Mouse (Mus musculus) intestine, embryonic 14.5 days (tissue): Measurements from ENCODE around the gene Rusc2. TPM values are rescaled to one million over a fixed set of nuclear protein-coding genes. Genes with fewer than 3 reads are reported as not detected.

Experiments used
- ATAC-seq: fragments of 200-750 bp; cut with Nextera tagmentation; replicated peaks from 2 replicates; pipeline ENCODE4 v1.8.0; 2017; ENCODE audit warnings: low read depth, moderate number of reproducible peaks, moderate TSS enrichment, moderate library complexity; ENCODE audit not compliant: low FRiP score, low TSS enrichment
- DNase-seq: peaks from one replicate; pipeline ENCODE4 v3.0.0-alpha.2; 2018; ENCODE audit warnings: low spot score
- H3K27ac ChIP-seq: fragments of 300-500 bp; sonication (generic); 2 replicates; pipeline ENCODE4 v1.5.1; 2014; ENCODE audit warnings: low read depth, mild to moderate bottlenecking, control low read depth
- H3K27me3 ChIP-seq: fragments of 300-500 bp; sonication (generic); replicated peaks from 2 replicates; pipeline ENCODE4 v1.6.1; 2014; ENCODE audit warnings: low read length, control low read depth; ENCODE audit not compliant: control insufficient read depth, insufficient read depth
- H3K36me3 ChIP-seq: fragments of 300-500 bp; sonication (generic); 2 replicates; pipeline ENCODE4 v1.6.1; 2014; ENCODE audit warnings: low read length, control low read depth; ENCODE audit not compliant: control insufficient read depth, insufficient read depth
- H3K4me1 ChIP-seq: fragments of 300-500 bp; sonication (generic); replicated peaks from 2 replicates; pipeline ENCODE4 v1.6.1; 2014; ENCODE audit warnings: low read length, control low read depth, mixed read lengths; ENCODE audit not compliant: control insufficient read depth, insufficient read depth
- H3K4me2 ChIP-seq: fragments of 300-500 bp; sonication (generic); 2 replicates; pipeline ENCODE4 v1.6.1; 2014; ENCODE audit warnings: low read length
- H3K4me3 ChIP-seq: fragments of 300-500 bp; sonication (generic); 2 replicates; pipeline ENCODE4 v1.5.1; 2014; ENCODE audit warnings: low read depth, low read length, control low read depth, mixed read lengths
- H3K9ac ChIP-seq: fragments of 300-500 bp; sonication (generic); 2 replicates; pipeline ENCODE4 v1.6.1; 2014; ENCODE audit warnings: mild to moderate bottlenecking, low read length
- H3K9me3 ChIP-seq: fragments of 300-500 bp; sonication (generic); 2 replicates; pipeline ENCODE4 v1.6.1; 2016; ENCODE audit warnings: low read length, control low read depth; ENCODE audit not compliant: control insufficient read depth
- WGBS: fragments of 180-500 bp; shearing (Covaris S2); extraction: QIAGEN DNeasy Blood & Tissue Kit; methylation state at CpG from one replicate; pipeline ENCODE4 v1.1.7; 2014; 5-methylcytosine and 5-hydroxymethylcytosine counted together
- polyA plus RNA-seq: library from polyadenylated mRNA; unstranded; fragments of >200 nt; fragmentation: Nextera tagmentation; extraction: Ambion mirVana; gene quantifications from 2 replicates; pipeline ENCODE4 v1.2.1, GENCODE M21; 2014

The Rusc2 gene
- polyA plus RNA-seq, 1 experiment from 2014 or later: 11.7 TPM

DNA sequence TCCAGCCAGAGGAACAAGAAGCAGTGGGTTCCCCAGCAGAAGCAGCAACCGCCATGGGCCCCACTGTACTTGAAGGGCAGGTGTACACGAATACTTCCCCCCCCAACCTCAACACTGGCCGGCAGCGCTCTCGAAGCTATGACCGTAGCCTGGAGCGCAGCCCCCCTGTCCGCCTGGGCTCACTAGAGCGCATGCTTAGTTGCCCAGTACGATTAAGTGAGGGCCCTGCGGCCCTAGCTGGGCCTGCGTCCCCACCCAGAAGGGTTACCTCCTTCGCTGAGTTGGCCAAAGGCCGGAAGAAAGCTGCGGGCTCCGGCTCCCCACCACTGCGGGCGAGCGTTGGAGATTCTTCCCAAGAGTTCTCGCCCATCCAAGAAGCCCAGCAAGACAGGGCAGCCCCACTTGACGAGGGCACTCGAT is 34.3 kb downstream of the Rusc2 start:
- Histone ChIP-seq H3K9me3 (no peaks in the 10 kb centered on the region), H3K4me3 (no peak overlapping the region), H3K27me3 (no peaks in the 10 kb centered on the region), H3K36me3 (peaks cover 24% of the 10 kb centered on the region), H3K4me2 (no peak overlapping the region), H3K27ac (no peak overlapping the region), H3K4me1 (0 out of 2 replicates have a peak, but pooled peaks cover 4% of the 10 kb centered on the region), H3K9ac (no peak overlapping the region)
- ATAC-seq: no peak
- no peak for DNase-seq
- 96% methylated on average over 22 of the region's 22 CpGs for WGBS

DNA sequence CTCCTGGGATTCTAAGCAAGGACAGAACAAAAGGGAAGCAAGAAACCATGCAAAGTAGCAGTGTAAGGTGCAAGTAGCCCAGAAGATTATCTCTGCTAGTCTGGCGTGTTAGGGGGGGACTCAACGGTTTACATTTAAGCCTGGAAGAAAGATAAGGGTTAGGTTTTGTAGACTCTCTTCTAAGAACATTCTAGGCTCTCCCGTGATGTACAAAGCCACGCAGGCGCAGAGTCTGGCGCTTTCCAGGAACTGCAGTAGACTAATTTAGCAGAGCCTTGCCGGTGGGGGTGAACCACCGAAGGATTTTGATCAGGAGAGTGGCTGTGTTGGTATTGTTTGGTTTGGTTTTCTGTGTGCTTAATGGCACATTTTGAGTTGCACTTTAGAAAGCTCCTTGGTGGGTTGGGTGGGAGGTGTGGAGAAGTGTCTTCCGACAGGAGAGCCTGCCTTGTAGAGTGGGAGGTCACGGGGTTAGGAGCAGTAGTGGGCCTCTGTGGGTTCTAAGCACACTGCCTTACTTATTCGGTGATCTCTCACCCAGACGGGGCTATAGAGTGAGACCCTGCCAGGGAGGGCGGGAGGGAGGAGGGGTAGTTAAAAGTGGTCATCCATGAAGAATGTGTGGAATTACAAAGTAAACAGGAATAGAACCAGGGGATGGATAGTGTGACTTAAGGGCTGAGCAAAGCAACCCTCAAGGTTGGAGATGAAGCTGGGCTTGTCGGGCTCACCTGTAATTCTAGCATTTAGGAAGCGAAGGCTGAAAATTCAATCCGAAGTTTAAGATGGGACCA is 35.7 kb downstream of the Rusc2 start:
- Histone ChIP-seq H3K4me1 (0 out of 2 replicates have a peak, but pooled peaks cover 4% of the 10 kb centered on the region), H3K9ac (no peak overlapping the region), H3K27ac (no peak overlapping the region), H3K27me3 (no peaks in the 10 kb centered on the region), H3K9me3 (no peaks in the 10 kb centered on the region), H3K36me3 (peaks cover 35% of the 10 kb centered on the region), H3K4me2 (no peak overlapping the region), H3K4me3 (no peak overlapping the region)
- WGBS: 70% methylated on average over 16 of the region's 16 CpGs
- ATAC-seq: no peak
- no peak for DNase-seq

DNA sequence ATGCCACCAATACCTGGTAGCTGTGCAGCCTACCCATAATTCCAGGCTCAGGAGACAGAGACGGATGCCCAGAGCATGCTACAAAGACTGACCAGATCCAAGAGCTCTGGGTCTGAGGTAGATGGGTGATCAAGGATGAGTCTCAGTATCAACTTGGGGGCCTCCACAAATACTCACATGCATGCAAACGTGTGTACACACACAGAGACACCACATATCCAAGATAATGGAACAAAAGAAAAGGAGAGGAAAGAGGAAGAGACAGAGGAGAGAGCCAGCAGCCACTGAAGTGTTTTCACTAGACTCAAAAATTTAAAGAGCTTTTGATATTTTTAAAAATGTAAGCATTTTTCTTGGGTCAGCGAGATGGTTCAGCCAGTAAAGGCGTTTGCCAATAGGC is 36.7 kb downstream of the Rusc2 start:
- H3K4me2 ChIP-seq: no peak overlapping the region
- H3K27me3 ChIP-seq: no peaks in the 10 kb centered on the region
- H3K27ac ChIP-seq: no peak overlapping the region
- no peaks in the 10 kb centered on the region for H3K9me3 ChIP-seq
- H3K4me1 ChIP-seq: 0 out of 2 replicates have a peak, but pooled peaks cover 4% of the 10 kb centered on the region
- H3K36me3 ChIP-seq: peaks cover 45% of the 10 kb centered on the region
- H3K4me3 ChIP-seq: no peak overlapping the region
- H3K9ac ChIP-seq: no peak overlapping the region
- no peak for DNase-seq
- ATAC-seq: no peak
- WGBS: 78% methylated on average over 4 of the region's 4 CpGs

DNA sequence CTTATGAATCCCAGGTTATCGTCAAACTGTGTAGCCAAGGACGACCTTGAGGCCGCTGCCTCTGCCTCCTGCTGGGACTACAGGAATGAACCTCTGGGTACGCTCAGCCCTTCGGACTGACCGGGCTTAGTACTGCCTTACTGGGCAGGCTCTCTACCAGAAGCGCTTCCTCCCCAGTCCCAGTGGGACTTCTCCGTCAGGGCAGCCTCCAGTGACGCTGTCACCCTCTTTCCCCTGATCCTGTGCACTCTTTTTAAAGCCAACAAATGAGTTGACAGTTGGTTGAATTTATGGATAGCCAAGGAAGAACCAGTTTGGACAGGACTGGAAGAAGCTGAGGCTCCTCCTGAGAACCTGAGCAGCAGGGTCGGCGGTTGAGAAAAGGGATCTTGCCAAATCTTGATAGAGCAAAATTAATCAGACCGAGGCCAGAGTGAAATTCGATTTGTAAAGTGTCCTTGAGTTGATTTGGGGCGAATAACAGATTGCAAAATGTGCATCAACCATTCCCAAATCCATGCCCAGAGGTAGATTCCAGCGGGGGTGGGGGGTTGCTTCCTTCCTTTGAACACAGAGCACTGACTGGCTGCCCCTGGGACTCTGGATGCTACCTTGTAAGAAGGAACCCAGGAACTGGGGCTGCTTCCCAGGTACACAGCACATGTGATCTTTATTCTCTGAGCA is 37.3 kb downstream of the Rusc2 start:
- H3K4me3 ChIP-seq: no peak overlapping the region
- H3K27ac ChIP-seq: no peak overlapping the region
- H3K27me3 ChIP-seq: 0 out of 2 replicates have a peak, but pooled peaks cover under 1% of the 10 kb centered on the region
- DNase-seq (no peak), ATAC-seq (no peak)
- H3K9me3 ChIP-seq: no peaks in the 10 kb centered on the region
- no peak overlapping the region for H3K9ac ChIP-seq
- no peak overlapping the region for H3K4me2 ChIP-seq
- H3K4me1 ChIP-seq: 0 out of 2 replicates have a peak, but pooled peaks cover 4% of the 10 kb centered on the region
- peaks cover 52% of the 10 kb centered on the region for H3K36me3 ChIP-seq
- 63% methylated on average over 15 of the region's 15 CpGs for WGBS

DNA sequence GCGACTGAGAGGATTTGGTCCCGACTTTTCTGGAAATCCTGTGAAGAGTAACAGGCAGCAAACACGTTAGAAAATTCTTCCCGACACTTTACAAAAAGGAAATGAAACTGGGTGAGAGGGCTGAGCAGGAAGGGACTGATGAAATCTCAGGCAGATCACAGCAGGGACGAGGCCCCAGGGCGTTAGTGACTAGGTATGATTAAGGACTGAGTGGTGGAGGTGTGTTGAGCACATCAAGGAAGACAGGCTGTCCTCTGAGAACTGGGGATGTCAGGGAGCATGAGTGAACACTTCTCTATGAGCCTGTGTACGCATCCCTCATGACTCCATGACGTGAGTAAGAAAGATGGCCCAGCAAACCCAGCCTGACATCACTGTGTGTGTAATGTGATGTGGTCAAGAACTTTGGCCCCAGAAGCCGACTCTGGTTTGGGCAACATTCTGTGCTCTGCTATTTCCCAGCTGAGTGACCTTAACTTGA is 38.1 kb downstream of the Rusc2 start:
- H3K27me3 ChIP-seq: 0 out of 2 replicates have a peak, but pooled peaks cover 7% of the 10 kb centered on the region
- H3K9ac ChIP-seq: no peak overlapping the region
- WGBS: 63% methylated on average over 9 of the region's 9 CpGs
- ATAC-seq (no peak), DNase-seq (no peak)
- no peaks in the 10 kb centered on the region for H3K9me3 ChIP-seq
- 0 out of 2 replicates have a peak, but pooled peaks cover 4% of the 10 kb centered on the region for H3K4me1 ChIP-seq
- H3K4me3 ChIP-seq: no peak overlapping the region
- no peak overlapping the region for H3K4me2 ChIP-seq
- peaks cover 57% of the 10 kb centered on the region for H3K36me3 ChIP-seq
- no peak overlapping the region for H3K27ac ChIP-seq

DNA sequence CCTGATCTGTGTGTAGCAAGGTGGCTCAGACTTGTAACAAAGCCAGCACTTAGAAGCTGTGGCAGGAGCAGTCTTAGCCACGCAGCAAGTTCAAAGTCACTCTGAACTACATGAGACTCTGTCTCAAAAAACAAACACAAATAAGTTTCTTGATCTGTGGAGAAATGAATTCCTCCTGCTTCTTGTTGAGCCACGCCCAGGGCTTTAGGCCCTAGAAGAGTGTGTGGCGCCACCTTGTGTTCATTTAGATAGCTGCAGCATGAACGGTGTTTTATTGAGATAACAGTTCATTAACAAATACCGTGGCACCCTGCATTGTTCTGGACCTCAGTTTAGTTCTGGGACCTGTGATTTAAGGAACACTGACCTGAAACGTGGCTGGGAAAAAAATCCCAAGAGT is 38.5 kb downstream of the Rusc2 start:
- no peak overlapping the region for H3K9ac ChIP-seq
- H3K27ac ChIP-seq: no peak overlapping the region
- peaks cover 57% of the 10 kb centered on the region for H3K36me3 ChIP-seq
- peak; percentile 86 for DNase-seq
- H3K9me3 ChIP-seq: no peaks in the 10 kb centered on the region
- 0 out of 2 replicates have a peak, but pooled peaks cover 4% of the 10 kb centered on the region for H3K4me1 ChIP-seq
- 6% methylated on average over 6 of the region's 6 CpGs for WGBS
- no peak overlapping the region for H3K4me3 ChIP-seq
- H3K27me3 ChIP-seq: 0 out of 2 replicates have a peak, but pooled peaks cover 7% of the 10 kb centered on the region
- no peak for ATAC-seq
- no peak overlapping the region for H3K4me2 ChIP-seq

DNA sequence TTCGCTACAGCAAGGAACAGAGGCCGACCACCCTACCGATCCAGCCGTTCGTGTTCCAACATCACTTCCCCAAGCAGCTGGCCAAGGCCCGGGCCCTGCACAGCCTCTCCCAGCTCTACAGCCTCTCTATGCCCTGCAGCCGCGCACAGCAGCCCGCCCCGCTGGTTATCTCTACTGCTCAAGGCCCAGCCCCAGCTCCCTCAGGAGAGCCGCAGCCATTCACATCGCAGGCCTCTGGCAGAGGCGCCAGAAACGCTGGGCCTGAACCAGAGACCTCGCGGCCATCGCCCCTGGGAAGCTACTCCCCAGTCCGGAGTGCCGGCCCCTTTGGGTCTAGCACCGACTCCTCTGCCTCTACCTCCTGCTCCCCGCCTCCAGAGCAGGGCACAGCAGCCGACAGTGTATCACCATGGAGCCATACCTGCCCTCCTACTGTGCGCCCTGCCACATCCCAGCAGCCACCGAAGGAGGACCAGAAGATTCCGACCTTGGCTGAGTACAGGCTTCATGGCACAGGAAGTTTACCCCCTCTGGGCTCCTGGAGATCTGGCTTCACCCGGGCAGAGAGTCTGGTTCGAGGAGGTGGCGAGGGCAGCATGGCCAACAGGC is 40.0 kb downstream of the Rusc2 start:
- Histone ChIP-seq H3K27me3 (peaks cover 14% of the 10 kb centered on the region), H3K27ac (no peak overlapping the region), H3K4me1 (0 out of 2 replicates have a peak, but pooled peaks cover 4% of the 10 kb centered on the region), H3K4me2 (no peak overlapping the region), H3K4me3 (no peak overlapping the region), H3K9me3 (no peaks in the 10 kb centered on the region), H3K36me3 (peaks cover 59% of the 10 kb centered on the region), H3K9ac (no peak overlapping the region)
- DNase-seq (no peak), ATAC-seq (no peak)
- WGBS: 76% methylated on average over 28 of the region's 28 CpGs

DNA sequence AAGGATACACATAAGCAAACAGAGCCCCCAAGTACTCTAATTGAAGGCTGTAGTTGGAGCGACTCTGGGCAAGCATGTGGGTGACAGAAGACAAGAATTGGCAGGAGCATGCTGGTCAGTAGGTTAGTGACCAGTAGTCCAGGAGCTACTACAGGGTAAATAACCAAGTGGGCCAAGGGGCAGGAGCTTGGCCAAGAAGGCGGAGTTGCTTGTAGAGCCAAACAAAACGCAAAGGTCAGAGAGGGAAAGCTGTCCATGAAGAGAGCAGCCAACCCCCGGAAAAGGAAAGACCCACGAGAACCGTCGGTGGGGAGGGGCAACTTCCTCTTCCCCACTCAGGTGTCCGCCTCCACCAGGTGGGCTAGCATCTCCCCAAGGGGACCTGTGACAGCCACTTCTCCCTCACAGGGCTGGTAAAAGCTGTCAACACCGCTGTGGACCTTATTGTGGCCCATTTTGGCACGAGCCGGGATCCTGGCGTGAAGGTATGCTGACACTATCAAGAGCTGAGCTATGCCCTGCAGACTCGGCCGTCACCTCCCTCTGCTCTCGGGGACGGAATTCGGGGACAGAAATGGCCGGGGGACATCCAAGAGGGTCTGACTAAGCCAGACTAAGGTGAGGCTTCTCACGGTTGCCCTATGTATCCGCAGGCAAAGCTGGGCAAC is 41.6 kb downstream of the Rusc2 start:
- Histone ChIP-seq H3K4me3 (no peak overlapping the region), H3K27ac (no peak overlapping the region), H3K9me3 (no peaks in the 10 kb centered on the region), H3K36me3 (peaks cover 56% of the 10 kb centered on the region), H3K9ac (no peak overlapping the region), H3K4me1 (peaks cover 2% of the 10 kb centered on the region; the same call in 1 of the 2 replicates), H3K4me2 (no peak overlapping the region), H3K27me3 (peaks cover 24% of the 10 kb centered on the region)
- no peak for DNase-seq
- ATAC-seq: no peak
- 92% methylated on average over 20 of the region's 20 CpGs for WGBS
